Mouse (Mus musculus) ES-E14 (cell line): ENCODE data around the gene Unc5b.

ENCODE experiments used
- HCFC1 ChIP-seq: IDR thresholded peaks from 2 replicates; pipeline ENCODE4 v1.6.1; 2012; ENCODE audit warnings: low read length, inconsistent platforms, borderline replicate concordance; ENCODE audit not compliant: insufficient read depth
- MAFK ChIP-seq: IDR thresholded peaks from 2 replicates; pipeline ENCODE4 v1.6.1; 2014; ENCODE audit warnings: mild to moderate bottlenecking, low read depth, low read length, inconsistent platforms; ENCODE audit not compliant: insufficient read depth
- ZC3H11A ChIP-seq: IDR thresholded peaks from 2 replicates; pipeline ENCODE4 v1.6.1; 2012; ENCODE audit warnings: low read depth, mild to moderate bottlenecking, inconsistent platforms, low read length, borderline replicate concordance
- ZNF384 ChIP-seq: IDR thresholded peaks from 2 replicates; pipeline ENCODE4 v1.6.1; 2012; ENCODE audit warnings: low read depth, low read length, inconsistent platforms

DNA sequence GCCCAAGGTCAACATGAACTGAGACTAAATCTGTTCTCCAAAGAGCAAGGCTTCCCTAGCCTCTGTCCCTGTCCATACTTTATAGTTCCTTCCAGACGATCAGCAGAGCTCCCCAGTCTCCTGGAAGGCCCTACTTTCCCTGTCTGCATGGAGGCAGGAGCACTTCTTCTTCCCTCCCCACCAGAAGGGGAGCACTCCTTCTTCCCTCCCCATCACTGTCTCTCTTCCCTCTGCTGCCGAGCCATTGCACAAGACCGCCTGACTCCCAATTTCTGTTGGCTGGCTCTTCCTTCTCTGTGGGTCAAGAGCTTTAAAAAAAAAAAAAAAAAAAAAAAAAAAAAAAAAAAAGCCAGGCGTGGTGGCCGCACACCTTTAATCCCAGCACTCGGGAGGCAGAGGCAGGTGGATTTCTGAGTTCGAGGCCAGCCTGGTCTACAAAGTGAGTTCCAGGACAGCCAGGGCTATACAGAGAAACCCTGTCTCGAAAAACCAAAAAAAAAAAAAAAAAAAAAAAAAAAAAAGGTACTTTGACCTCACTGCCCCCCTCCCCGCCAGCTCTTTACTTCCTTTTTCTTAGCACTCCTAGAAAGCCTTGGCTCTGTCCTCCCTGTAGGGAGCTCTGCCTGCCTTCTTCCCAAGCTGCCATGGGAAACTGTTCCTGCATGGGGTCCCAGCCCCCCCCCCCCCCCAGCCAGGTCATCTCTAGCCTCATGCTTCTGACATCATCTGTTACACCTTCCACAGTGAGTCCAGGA is 93.3 kb downstream of the Unc5b start:
- TF ChIP-seq ZNF384 (peak; percentile 76; the same call in 1 of the 2 replicates), ZC3H11A (no peak), MAFK (no peak), HCFC1 (no peak)
